Mouse (Mus musculus) embryonic facial prominence, embryonic 15.5 days (tissue): Measurements from ENCODE around the gene Fbxl18. TPM values are rescaled to one million over a fixed set of nuclear protein-coding genes. Genes with fewer than 3 reads are reported as not detected.
"Not testable (repeated sequence)": the region's sequence is repeated elsewhere in the genome, so short reads cannot be mapped to it uniquely, and the experiment has no call there.

Experiments used
- ATAC-seq: fragments of 200-750 bp; cut with Nextera tagmentation; 2 replicates; pipeline ENCODE4 v1.8.0; 2017; ENCODE audit warnings: low read depth, moderate TSS enrichment; ENCODE audit not compliant: insufficient number of reproducible peaks, low FRiP score, low TSS enrichment
- H3K27ac ChIP-seq: fragments of 300-500 bp; sonication (generic); replicated peaks from 2 replicates; pipeline ENCODE4 v1.5.1; 2015; ENCODE audit warnings: mild to moderate bottlenecking, inconsistent platforms
- H3K27me3 ChIP-seq: fragments of 300-500 bp; sonication (generic); 2 replicates; pipeline ENCODE4 v1.6.1; 2015; ENCODE audit warnings: inconsistent platforms
- H3K36me3 ChIP-seq: fragments of 300-500 bp; sonication (generic); 2 replicates; pipeline ENCODE4 v1.6.1; 2015; ENCODE audit warnings: mild to moderate bottlenecking, inconsistent platforms
- H3K4me1 ChIP-seq: fragments of 300-500 bp; sonication (generic); 2 replicates; pipeline ENCODE4 v1.6.1; 2015; ENCODE audit warnings: inconsistent platforms
- H3K4me2 ChIP-seq: fragments of 300-500 bp; sonication (generic); replicated peaks from 2 replicates; pipeline ENCODE4 v1.6.1; 2015; ENCODE audit warnings: mild to moderate bottlenecking, inconsistent platforms
- H3K4me3 ChIP-seq: fragments of 300-500 bp; sonication (generic); replicated peaks from 2 replicates; pipeline ENCODE4 v1.5.1; 2015; ENCODE audit warnings: mild to moderate bottlenecking, inconsistent platforms
- H3K9ac ChIP-seq: fragments of 300-500 bp; sonication (generic); 2 replicates; pipeline ENCODE4 v1.6.1; 2015; ENCODE audit warnings: inconsistent platforms
- H3K9me3 ChIP-seq: fragments of 300-500 bp; sonication (generic); replicated peaks from 2 replicates; pipeline ENCODE4 v1.6.1; 2016; ENCODE audit warnings: inconsistent platforms
- WGBS: fragments of 180-500 bp; shearing (Covaris S2); methylation state at CpG from one replicate; pipeline ENCODE4 v1.1.7; 2015; 5-methylcytosine and 5-hydroxymethylcytosine counted together
- polyA plus RNA-seq: library from polyadenylated mRNA; unstranded; fragments of >200 nt; fragmentation: Nextera tagmentation; extraction: Ambion mirVana; gene quantifications from 2 replicates; pipeline ENCODE4 v1.2.1, GENCODE M21; 2015

Fbxl18 gene
- polyA plus RNA-seq, 1 experiment from 2014 or later = 11.7 TPM

GRCm38 (mm10) chr5:142897568-142898248, 2.5 kb upstream of the Fbxl18 start:
- WGBS = 92% methylated on average over 7 of the region's 7 CpGs
- Histone ChIP-seq H3K9me3 (no peaks in the 10 kb centered on the region), H3K9ac (no peak overlapping the region), H3K27ac (no peak overlapping the region), H3K4me2 (no peak overlapping the region), H3K4me1 (peaks cover 22% of the 10 kb centered on the region), H3K36me3 (peaks cover 43% of the 10 kb centered on the region), H3K27me3 (no peaks in the 10 kb centered on the region), H3K4me3 (no peak overlapping the region)
- ATAC-seq = no peak

- no peaks in the 10 kb centered on the region for H3K27me3 ChIP-seq
- H3K27ac ChIP-seq = no peak overlapping the region
- no peak for ATAC-seq
- no peaks in the 10 kb centered on the region for H3K9me3 ChIP-seq
- no peak overlapping the region for H3K4me2 ChIP-seq
- H3K4me3 ChIP-seq = no peak overlapping the region
- H3K36me3 ChIP-seq = peaks cover 33% of the 10 kb centered on the region
- no peak overlapping the region for H3K9ac ChIP-seq
- WGBS = 80% methylated on average over 5 of the region's 5 CpGs
- H3K4me1 ChIP-seq = peaks cover 17% of the 10 kb centered on the region
These were observed 1.5 kb upstream of the Fbxl18 start for GRCm38 (mm10) chr5:142896713-142897112.

- peaks cover 17% of the 10 kb centered on the region for H3K4me1 ChIP-seq
- no peak for ATAC-seq
- no peaks in the 10 kb centered on the region for H3K27me3 ChIP-seq
- peaks cover 27% of the 10 kb centered on the region for H3K36me3 ChIP-seq
- no peak overlapping the region for H3K27ac ChIP-seq
- no peak overlapping the region for H3K9ac ChIP-seq
- no peaks in the 10 kb centered on the region for H3K9me3 ChIP-seq
- WGBS = 64% methylated on average over 10 of the region's 10 CpGs
- peak overlapping the region; percentile 75; the same call in 1 of the 2 replicates for H3K4me2 ChIP-seq
- H3K4me3 ChIP-seq = no peak overlapping the region
These were observed 971 bp upstream of the Fbxl18 start for GRCm38 (mm10) chr5:142896192-142896591.

DNA sequence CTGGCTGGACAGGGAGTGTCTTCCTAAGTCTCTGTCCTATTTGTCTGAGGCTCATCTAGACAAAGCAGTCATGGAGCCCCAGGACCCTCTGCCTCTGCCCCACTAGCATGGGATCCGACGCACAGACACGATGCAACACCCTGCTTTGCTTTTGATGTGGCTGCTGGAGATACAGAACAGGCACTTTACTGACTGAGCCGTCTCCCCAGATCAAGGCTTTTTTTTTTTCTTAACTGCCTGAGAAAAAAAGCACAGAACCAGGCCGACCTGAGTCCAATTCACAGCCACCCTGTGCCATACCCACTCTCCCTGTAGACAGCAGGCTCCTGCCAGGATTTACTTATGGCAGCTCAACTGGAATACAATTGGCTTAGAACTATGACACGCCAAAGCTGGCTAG, 3.8 kb downstream of the Fbxl18 start:
- 70% methylated on average over 6 of the region's 6 CpGs for WGBS
- no peak overlapping the region for H3K4me3 ChIP-seq
- H3K36me3 ChIP-seq = peaks cover 11% of the 10 kb centered on the region
- H3K4me1 ChIP-seq = peaks cover 17% of the 10 kb centered on the region
- no peak overlapping the region for H3K4me2 ChIP-seq
- no peak overlapping the region for H3K9ac ChIP-seq
- ATAC-seq = no peak
- no peaks in the 10 kb centered on the region for H3K27me3 ChIP-seq
- H3K9me3 ChIP-seq = no peaks in the 10 kb centered on the region
- no peak overlapping the region for H3K27ac ChIP-seq

GRCm38 (mm10) chr5:142887533-142887932, 7.7 kb downstream of the Fbxl18 start:
- H3K36me3 ChIP-seq = peaks cover 36% of the 10 kb centered on the region
- not testable (repeated sequence) for H3K4me2 ChIP-seq, H3K9me3 ChIP-seq, H3K4me3 ChIP-seq, H3K4me1 ChIP-seq, H3K27ac ChIP-seq, ATAC-seq, H3K9ac ChIP-seq, H3K27me3 ChIP-seq
- WGBS = 86% methylated on average over 3 of the region's 3 CpGs

DNA sequence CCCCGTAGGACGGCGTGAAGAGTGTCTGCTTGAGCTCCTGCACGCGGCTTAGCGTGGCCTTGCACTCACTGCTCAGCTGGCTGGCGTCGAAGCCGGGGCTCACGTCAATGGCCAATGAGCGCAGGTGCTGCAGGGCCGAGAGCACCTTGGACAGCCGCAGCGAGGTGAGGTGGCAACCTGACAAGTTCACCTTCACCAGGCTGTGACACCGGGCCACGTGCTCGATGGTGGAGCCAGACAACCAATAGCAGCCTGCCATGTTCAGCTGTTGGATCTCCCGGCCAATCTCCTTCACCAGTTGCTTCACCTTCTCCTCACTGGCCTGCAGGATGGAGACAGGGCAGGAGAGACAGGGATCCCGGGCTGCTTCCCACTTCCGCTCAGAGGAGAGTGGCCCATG, 8.5 kb downstream of the Fbxl18 start:
- no peak for ATAC-seq
- no peak overlapping the region for H3K4me2 ChIP-seq
- no peak overlapping the region for H3K4me3 ChIP-seq
- peaks cover 37% of the 10 kb centered on the region for H3K36me3 ChIP-seq
- no peak overlapping the region for H3K27ac ChIP-seq
- no peak overlapping the region for H3K9ac ChIP-seq
- no peaks in the 10 kb centered on the region for H3K9me3 ChIP-seq
- no peaks in the 10 kb centered on the region for H3K4me1 ChIP-seq
- WGBS = 91% methylated on average over 20 of the region's 20 CpGs
- H3K27me3 ChIP-seq = no peaks in the 10 kb centered on the region

DNA sequence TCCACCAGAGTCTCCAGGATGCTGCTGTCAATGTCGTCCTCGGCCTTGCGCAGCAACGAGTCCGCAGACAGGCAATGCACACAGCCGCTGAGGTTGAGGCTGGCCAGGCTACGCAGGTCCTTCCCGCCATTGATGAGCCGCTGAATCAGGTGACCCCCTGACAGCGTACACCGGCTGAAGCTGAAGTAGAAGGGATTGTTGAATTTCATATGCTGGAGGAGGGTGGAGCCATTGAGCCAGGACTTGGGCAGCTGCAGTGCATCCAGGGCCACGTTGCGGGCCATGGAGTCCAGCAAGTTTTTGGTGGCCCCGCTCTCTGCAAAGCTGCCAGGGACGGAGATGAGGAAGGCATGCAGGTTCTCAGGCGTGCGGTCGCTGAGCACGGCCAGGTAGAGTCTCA, 9.0 kb downstream of the Fbxl18 start:
- Histone ChIP-seq H3K36me3 (peaks cover 37% of the 10 kb centered on the region), H3K4me1 (no peaks in the 10 kb centered on the region), H3K9me3 (no peaks in the 10 kb centered on the region), H3K27ac (no peak overlapping the region), H3K27me3 (no peaks in the 10 kb centered on the region), H3K9ac (no peak overlapping the region), H3K4me2 (no peak overlapping the region), H3K4me3 (no peak overlapping the region)
- WGBS = 94% methylated on average over 19 of the region's 19 CpGs
- ATAC-seq = no peak

DNA sequence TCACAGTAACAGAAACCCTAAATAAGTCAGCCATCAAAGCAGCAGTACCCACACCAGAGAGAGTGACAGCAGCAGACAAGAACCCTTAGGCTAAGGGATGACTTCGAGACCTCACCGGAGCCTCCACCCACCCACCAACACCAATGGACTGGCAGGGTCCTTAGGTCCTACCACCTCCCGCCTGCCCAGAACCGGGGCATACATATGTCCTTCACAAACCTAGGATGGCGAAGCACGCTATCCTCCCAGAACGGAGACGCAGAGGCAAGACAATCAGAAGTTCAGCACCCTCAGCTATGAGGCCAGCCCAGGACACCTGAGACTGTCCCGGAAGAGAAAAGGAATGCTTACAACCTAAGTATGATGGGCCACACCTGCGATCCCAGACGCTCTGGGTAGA, 12.8 kb downstream of the Fbxl18 start:
- H3K4me1 ChIP-seq = peaks cover 20% of the 10 kb centered on the region
- H3K27me3 ChIP-seq = no peaks in the 10 kb centered on the region
- no peak for ATAC-seq
- no peak overlapping the region for H3K27ac ChIP-seq
- no peak overlapping the region for H3K4me2 ChIP-seq
- H3K9me3 ChIP-seq = no peaks in the 10 kb centered on the region
- peaks cover 49% of the 10 kb centered on the region for H3K36me3 ChIP-seq
- 90% methylated on average over 11 of the region's 11 CpGs for WGBS
- no peak overlapping the region for H3K4me3 ChIP-seq
- H3K9ac ChIP-seq = no peak overlapping the region

- no peak overlapping the region for H3K27ac ChIP-seq
- peaks cover 25% of the 10 kb centered on the region for H3K4me1 ChIP-seq
- H3K4me2 ChIP-seq = no peak overlapping the region
- no peak overlapping the region for H3K4me3 ChIP-seq
- no peaks in the 10 kb centered on the region for H3K27me3 ChIP-seq
- no peak for ATAC-seq
- H3K9me3 ChIP-seq = no peaks in the 10 kb centered on the region
- H3K36me3 ChIP-seq = peaks cover 47% of the 10 kb centered on the region
- no peak overlapping the region for H3K9ac ChIP-seq
- WGBS = 76% methylated on average over 8 of the region's 8 CpGs
These were observed 13.3 kb downstream of the Fbxl18 start for GRCm38 (mm10) chr5:142881936-142882335.

DNA sequence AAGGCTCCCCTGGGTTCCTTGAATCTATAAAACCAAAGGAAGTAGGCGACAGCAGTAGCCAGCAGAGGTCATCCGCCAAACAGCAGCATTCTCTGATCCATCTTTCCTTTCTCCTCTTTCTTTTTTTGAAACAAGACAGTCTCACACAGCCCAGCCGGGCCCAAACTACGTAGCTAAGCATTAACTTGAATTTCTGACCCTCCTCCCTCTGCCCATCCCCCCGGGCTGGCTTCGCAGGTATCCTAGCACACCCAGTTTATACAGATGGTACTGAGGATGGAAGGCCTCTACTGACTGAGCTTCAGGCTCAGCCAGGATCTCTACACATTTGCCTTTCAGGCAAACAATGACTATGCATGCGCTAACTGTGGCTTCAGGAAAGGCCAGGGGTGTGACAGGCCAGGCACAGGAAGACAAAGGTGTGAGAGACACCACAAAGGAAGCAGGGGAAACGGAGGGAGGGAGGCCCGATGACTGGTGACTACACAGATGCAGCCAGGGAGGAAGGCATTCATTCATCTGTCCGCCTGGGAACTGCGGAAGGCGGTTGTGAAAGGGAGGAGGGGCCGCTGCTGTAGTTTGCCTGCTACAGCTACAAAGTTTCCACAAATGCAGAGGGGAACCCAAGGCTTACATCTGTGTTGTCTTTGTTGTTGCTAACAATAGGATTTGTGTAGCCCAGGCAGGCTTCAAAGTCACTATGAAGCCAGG, 14.3 kb downstream of the Fbxl18 start:
- Histone ChIP-seq H3K36me3 (peaks cover 41% of the 10 kb centered on the region), H3K9me3 (no peaks in the 10 kb centered on the region), H3K27ac (0 out of 2 replicates have a peak overlapping the region, but pooled peaks have one; percentile 44), H3K9ac (no peak overlapping the region), H3K27me3 (no peaks in the 10 kb centered on the region), H3K4me1 (peaks cover 27% of the 10 kb centered on the region), H3K4me2 (no peak overlapping the region), H3K4me3 (no peak overlapping the region)
- 54% methylated on average over 13 of the region's 13 CpGs for WGBS
- ATAC-seq = no peak

GRCm38 (mm10) chr5:142880246-142880645, 15.0 kb downstream of the Fbxl18 start:
- WGBS = 76% methylated on average over 6 of the region's 6 CpGs
- H3K27ac ChIP-seq = peak overlapping the region; percentile 44; the same call in 1 of the 2 replicates
- ATAC-seq = no peak
- H3K27me3 ChIP-seq = no peaks in the 10 kb centered on the region
- no peak overlapping the region for H3K4me3 ChIP-seq
- H3K9ac ChIP-seq = no peak overlapping the region
- peaks cover 34% of the 10 kb centered on the region for H3K4me1 ChIP-seq
- peaks cover 37% of the 10 kb centered on the region for H3K36me3 ChIP-seq
- no peak overlapping the region for H3K4me2 ChIP-seq
- H3K9me3 ChIP-seq = no peaks in the 10 kb centered on the region
